Mouse (Mus musculus) mouse trophoblast stem cell (cell line): Measurements from ENCODE around the gene Otx2.

Source experiments
- in situ Hi-C, 2 experiments: fragments of 300-500 bp; cut with MseI, MboI; formaldehyde crosslinking; loops; 2 replicates in 1 of 2; 3 replicates in 1 of 2; pipeline ENCODE4 v1.15.1; 2025

Otx2 gene

DNA sequence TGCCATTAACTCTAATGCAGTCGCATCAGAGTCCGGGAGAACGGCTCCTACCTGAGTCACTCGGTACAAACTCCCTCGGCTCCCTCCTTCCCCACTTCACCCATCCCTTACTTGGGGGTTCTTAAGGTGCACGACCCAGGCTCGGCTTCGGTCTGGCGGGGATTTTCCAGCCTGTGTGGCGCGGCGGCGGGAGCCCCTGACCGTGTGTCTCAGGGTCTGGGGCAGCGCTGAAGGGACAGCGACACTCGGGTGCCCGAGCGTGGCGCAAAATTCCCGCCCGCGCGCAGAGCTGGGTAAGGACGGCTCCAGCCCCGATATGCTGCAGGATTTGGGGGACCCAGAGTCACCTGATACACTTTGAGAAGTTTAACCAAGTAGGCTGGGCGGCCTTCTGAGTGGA lies at the start of gene Otx2:
Gene Otx2 (minus strand): TSS at position 279 of the 400 bp plus-strand sequence.
- in situ Hi-C loops, result no loop called here

GRCm38 (mm10) chr14:48722763-48723162 lies 49.1 kb upstream of the Otx2 start:
- in situ Hi-C loops, result no loop called here

DNA sequence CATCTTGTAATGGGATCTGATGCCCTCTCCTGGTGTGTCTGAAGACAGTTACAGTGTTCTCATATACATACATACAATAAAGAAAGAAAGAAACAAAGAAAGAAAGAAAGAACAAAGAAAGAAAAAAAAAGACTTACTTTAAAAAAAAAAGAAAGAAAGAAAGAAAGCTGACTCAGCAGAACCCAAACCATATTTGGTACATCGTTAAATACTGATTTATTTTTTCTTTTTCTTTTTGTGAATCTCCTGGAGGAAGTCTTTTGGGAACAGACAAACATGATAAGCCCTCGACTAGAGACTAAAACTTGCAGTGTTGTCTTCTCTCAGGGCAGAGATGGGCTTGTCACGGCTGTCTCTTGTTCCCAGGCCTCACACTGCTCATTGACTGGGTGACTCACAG lies 45.7 kb upstream of the Otx2 start:
- in situ Hi-C loops, result no loop called here

- in situ Hi-C loops, result no loop called here
Observed at GRCm38 (mm10) chr14:48717632-48718279, 44.1 kb upstream of the Otx2 start.

GRCm38 (mm10) chr14:48716456-48716855 lies 42.8 kb upstream of the Otx2 start:
- in situ Hi-C loops, result no loop called here

- in situ Hi-C loops, result no loop called here
Observed at GRCm38 (mm10) chr14:48710871-48711370, 37.3 kb upstream of the Otx2 start.

- in situ Hi-C loops, result no loop called here
Observed at GRCm38 (mm10) chr14:48710062-48710870, 36.6 kb upstream of the Otx2 start.

DNA sequence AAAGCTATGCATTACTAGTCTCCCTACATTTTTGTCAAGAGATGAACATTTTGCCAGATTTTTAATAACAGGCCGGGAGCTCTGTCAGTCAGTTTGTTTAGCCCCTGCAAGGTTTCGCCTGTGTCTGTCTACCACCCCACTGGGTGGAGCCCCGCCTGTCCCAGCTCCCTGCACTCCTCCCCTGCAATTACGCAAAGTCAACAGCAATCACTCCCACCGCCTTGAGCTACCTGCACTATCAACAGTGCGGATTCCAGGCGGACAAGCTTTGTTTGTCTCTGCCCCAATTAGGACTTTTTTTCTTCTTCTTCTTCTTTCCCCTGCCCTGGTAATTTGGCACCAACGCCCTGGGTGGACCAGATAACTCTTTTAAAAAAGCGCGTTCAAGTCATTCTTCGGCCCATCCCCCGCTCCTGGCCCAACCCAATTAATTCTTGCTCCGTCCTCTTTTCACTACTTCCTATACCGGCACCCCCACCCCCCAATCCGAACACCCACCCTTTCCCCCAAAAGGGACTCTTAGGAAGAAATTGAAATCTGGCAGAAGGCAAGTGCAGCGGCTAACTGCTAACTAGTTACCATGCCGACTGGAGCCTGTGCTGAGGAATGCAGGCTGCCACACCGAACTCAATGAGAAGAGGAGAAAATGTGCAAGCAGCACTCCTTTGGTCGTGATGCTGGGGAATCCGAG lies 35.9 kb upstream of the Otx2 start:
- in situ Hi-C loops, result no loop called here

DNA sequence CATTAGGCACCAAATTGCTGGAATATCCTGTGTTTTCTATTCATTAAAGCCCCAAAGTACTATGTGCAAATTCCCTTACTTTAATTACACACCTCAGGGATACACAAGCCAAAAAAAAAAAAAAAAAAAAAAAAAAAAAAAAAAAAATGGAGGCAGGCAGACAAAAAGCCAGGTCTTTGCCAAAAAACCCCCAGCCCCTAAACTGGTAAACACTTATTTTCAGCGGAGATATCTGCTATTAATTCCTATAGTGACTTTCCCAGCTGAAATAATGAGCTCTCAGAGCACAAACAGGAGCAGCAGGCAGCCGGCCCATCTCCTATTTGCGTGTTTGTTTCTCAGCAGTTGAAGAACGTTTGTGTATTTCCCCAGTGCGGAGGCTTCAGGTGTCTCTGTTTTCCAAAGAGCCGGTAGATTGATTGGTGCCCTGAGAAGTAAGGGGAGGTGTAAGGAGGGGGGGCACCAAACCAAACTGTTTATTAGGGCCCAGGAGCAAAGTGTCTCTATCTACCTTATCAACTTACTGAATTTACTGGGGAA lies 34.3 kb upstream of the Otx2 start:
- in situ Hi-C loops, result no loop called here

DNA sequence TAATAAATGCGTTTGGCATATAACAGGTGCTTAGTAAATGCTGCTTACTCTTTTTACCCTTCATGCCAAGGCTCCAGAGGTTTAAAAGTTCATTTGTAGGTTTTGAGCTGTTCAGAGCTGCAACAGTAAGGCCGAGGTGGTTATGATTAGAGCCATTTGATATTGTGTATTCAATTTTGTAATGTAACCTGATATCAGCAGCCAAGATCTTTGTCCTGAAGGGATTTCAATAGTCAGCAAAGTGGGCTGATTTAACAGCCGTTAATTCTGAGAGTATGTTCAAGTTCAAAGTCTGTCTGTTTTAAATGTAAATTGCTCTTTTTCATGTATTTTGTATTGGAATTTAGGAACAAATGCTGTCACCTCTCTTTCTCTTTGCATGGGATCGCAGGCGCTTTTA lies 33.8 kb upstream of the Otx2 start:
- in situ Hi-C loops, result no loop called here

- in situ Hi-C loops, result no loop called here
Observed at GRCm38 (mm10) chr14:48700790-48701370, 27.3 kb upstream of the Otx2 start.

- in situ Hi-C loops, result no loop called here
Observed at GRCm38 (mm10) chr14:48679590-48679989, 6.0 kb upstream of the Otx2 start.

GRCm38 (mm10) chr14:48678674-48679073 lies 5.1 kb upstream of the Otx2 start:
- in situ Hi-C loops, result no loop called here

- in situ Hi-C loops, result no loop called here
Observed at GRCm38 (mm10) chr14:48674036-48674831, 615 bp upstream of the Otx2 start.

DNA sequence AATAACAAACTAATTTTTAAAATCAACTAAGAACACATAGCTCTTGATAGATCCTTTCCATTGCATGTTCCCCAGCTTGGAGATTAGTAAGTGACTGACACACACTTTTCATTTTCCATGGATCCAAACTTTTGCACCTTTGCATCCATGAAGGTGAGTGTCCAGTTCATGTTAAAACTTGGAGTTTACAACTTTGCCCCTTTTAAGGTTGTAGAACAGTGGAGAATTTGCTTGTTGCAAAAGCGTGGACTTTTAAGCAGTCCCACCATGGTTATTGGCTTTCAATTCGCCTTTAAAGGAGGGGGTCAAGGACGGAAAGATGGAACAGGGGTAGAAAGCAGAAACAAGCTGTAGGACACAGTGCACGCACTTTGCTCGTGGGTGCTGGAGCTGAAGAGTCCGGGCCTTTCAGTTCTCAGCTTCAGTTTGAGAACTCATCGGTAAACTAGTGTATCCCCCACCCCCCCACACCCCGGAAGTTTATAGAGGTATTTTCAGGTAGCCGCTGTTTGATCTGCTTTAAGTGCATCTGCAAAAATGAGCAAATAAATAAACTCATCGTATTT lies 925 bp downstream of the Otx2 start:
- in situ Hi-C loops, result no loop called here

DNA sequence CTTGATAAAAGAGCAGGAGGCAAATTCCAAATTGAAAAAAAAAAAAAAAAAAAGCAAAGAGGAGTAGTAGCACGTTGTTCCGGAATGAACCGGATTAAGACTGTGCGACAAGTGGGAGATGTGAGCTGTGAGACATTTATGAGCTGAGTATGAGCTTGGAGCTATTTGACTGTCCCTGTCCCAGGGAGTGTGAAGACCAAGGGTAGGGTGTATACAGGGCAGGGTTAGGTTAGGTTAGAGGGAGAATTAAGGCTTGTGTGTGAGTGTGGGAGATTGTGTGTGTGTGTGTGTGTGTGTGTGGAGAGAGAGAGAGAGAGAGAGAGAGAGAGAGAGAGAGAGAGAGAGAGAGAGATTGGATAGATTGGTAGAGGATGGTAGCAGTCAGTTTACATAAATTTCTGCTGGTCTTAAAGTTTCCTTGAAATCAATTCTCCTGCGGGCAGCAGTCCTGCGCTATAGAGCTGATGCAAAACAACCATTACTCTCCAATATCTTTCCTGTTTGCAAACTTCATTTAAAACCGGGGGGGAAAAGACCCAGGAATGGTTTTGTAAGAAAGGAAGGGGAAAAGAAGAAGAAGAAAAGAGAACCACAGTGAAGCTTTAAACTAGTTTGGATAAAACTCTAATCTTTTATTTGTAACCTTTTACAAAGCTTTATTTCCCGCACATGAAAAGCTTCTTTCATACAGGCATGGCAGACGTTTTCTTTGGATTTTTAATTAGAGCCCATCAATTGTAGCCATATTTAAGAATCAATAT lies 2.0 kb downstream of the Otx2 start:
- in situ Hi-C loops, result no loop called here

GRCm38 (mm10) chr14:48670761-48671479 lies 2.7 kb downstream of the Otx2 start:
- in situ Hi-C loops, result no loop called here

- in situ Hi-C loops, result no loop called here
Observed at GRCm38 (mm10) chr14:48670258-48670630, 3.4 kb downstream of the Otx2 start.

DNA sequence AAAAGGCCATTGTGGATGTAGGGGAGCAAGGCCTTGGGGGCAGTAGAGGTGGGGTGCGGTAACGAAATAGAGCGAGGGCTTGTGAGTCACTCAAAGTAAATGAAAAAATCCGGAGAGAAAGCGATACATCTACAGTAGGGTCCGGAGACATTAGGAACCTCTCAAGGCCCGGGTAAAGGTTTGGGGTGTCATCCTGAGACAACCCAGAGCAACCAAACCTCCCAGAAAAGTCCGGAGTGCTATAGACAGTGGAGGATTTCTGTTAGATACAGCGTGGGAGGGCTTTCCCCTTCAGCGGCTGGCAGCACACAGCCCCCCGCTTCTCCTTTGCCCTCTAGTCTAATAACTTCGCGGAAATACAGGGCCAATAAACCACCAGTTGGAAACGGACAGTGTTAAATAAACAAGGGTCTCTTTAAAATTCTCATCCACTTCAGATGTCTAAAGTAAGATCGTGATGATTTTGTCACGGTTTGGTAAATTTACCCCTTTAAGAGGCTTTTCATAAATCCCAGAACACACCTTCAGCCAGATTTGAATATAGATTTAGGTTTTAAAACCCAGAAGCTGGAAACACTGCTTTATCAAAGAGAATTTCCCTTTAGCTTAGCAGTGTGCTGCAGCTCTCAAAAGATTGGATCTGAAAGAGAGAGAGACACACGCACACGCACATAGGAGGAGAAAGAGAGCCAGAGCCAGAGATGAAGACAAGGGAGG lies 3.9 kb downstream of the Otx2 start:
- in situ Hi-C loops, result no loop called here
